Mouse (Mus musculus) liver, postnatal 0 days (tissue): ENCODE measurements around the gene Gm12184. TPM values are rescaled to one million over a fixed set of nuclear protein-coding genes. Genes with fewer than 3 reads are reported as not detected.
A peak's percentile ranks its signal among the peaks of the same experiment; 100 is the strongest.

Experiments used
- ATAC-seq: fragments of 200-750 bp; cut with Nextera tagmentation; 2 replicates; pipeline ENCODE4 v1.8.0; 2017; ENCODE audit warnings: mild to moderate bottlenecking, moderate library complexity
- DNase-seq: peaks from one replicate; pipeline ENCODE4 v3.0.0-alpha.2; 2016
- H3K27ac ChIP-seq: fragments of 300-500 bp; sonication (generic); 2 replicates; pipeline ENCODE4 v1.5.1; 2014; ENCODE audit warnings: antibody characterized with exemption, moderate library complexity, mild to moderate bottlenecking, low read depth
- H3K27me3 ChIP-seq: fragments of 300-500 bp; sonication (generic); 2 replicates; pipeline ENCODE4 v1.6.1; 2014; ENCODE audit warnings: low read length, control low read depth, mixed read lengths; ENCODE audit not compliant: insufficient read depth
- H3K36me3 ChIP-seq: fragments of 300-500 bp; sonication (generic); replicated peaks from 2 replicates; pipeline ENCODE4 v1.6.1; 2014; ENCODE audit warnings: mild to moderate bottlenecking, control low read depth, low read length, moderate library complexity, mixed read lengths; ENCODE audit not compliant: insufficient read depth
- H3K4me1 ChIP-seq: fragments of 300-500 bp; sonication (generic); 2 replicates; pipeline ENCODE4 v1.6.1; 2014; ENCODE audit warnings: antibody characterized with exemption, mild to moderate bottlenecking, control low read depth; ENCODE audit not compliant: insufficient read depth
- H3K4me2 ChIP-seq: fragments of 300-500 bp; sonication (generic); 2 replicates; pipeline ENCODE4 v1.6.1; 2014; ENCODE audit warnings: low read depth, mild to moderate bottlenecking, low read length, moderate library complexity, mixed read lengths
- H3K4me3 ChIP-seq: fragments of 300-500 bp; sonication (generic); 2 replicates; pipeline ENCODE4 v1.5.1; 2014; ENCODE audit warnings: low read depth, low read length
- H3K9ac ChIP-seq: fragments of 300-500 bp; sonication (generic); replicated peaks from 2 replicates; pipeline ENCODE4 v1.6.1; 2014; ENCODE audit warnings: mild to moderate bottlenecking, moderate library complexity
- H3K9me3 ChIP-seq: fragments of 300-500 bp; sonication (generic); 2 replicates; pipeline ENCODE4 v1.6.1; 2016; ENCODE audit warnings: mild to moderate bottlenecking, control low read depth, low read length, mixed read lengths
- CTCF ChIP-seq: sonication (generic); IDR thresholded peaks from 2 replicates; pipeline ENCODE4 v1.5.1; 2016; ENCODE audit warnings: antibody characterized with exemption, low read depth
- EP300 ChIP-seq: IDR thresholded peaks from 2 replicates; pipeline ENCODE4 v1.6.1; 2016; ENCODE audit warnings: antibody characterized with exemption, low read depth, mild to moderate bottlenecking
- WGBS: fragments of 180-500 bp; shearing (Covaris S2); extraction: QIAGEN DNeasy Blood & Tissue Kit; methylation state at CpG from one replicate; pipeline ENCODE4 v1.1.7; 2014; ENCODE audit not compliant: insufficient replicate concordance; 5-methylcytosine and 5-hydroxymethylcytosine counted together
- polyA plus RNA-seq: library from polyadenylated mRNA; unstranded; fragments of >200 nt; fragmentation: Nextera tagmentation; extraction: Ambion mirVana; gene quantifications from 2 replicates; pipeline ENCODE4 v1.2.1, GENCODE M21; 2015

Gm12184 gene
- polyA plus RNA-seq, 1 experiment from 2014 or later = 5.0 TPM

GRCm38 (mm10) chr11:48816800-48817665, 9.4 kb downstream of the Gm12184 start, which contains the start of gene Trim41:
Gene Trim41, minus strand, starts transcription at chr11:48817353.
- peak within 1 kb of the TSS; percentile 84 for H3K4me2 ChIP-seq
- H3K36me3 ChIP-seq = peaks cover 6% of the 10 kb centered on the region
- under 1% methylated on average over 71 of the region's 77 CpGs for WGBS
- H3K4me3 ChIP-seq = peak within 1 kb of the TSS; percentile 82
- DNase-seq = peak; percentile 100
- peak within 1 kb of the TSS; percentile 99 for H3K27ac ChIP-seq
- ATAC-seq = peak; percentile 95
- H3K27me3 ChIP-seq = no peaks in the 10 kb centered on the region
- TF ChIP-seq CTCF = peak; percentile 35
- TF ChIP-seq EP300 = peak; percentile 68
- H3K9ac ChIP-seq = peak within 1 kb of the TSS; percentile 87
- no peaks in the 10 kb centered on the region for H3K9me3 ChIP-seq
- peaks cover 38% of the 10 kb centered on the region for H3K4me1 ChIP-seq

DNA sequence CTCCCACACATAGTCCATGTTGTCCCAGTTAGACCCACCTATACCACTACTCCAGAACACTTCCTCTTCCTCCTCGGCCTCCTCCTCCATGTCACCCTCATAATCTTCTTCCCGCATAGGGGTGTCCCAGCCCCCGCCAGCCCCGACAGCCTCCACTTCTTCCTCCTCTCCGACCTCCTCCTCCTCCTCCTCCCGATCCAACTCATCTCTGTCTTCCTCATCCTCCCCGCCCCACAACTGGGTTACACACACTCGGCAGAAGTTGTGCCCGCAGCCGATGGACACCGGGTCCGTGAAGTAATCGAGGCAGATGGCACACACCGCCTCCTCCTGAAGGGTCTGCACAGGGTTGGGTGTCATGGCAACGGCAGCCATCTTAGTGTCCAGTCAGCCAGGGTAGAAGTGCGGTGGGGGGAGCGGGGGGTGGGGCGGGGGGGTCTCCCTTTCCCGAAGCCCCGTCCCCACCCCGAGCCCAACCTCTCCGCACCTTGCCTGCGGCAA, 10.1 kb downstream of the Gm12184 start:
- H3K9me3 ChIP-seq = no peaks in the 10 kb centered on the region
- peak overlapping the region; percentile 84 for H3K4me2 ChIP-seq
- H3K9ac ChIP-seq = peak overlapping the region; percentile 87
- H3K36me3 ChIP-seq = peaks cover 13% of the 10 kb centered on the region
- TF ChIP-seq CTCF = no peak
- TF ChIP-seq EP300 = no peak
- H3K4me3 ChIP-seq = peak overlapping the region; percentile 82
- H3K27me3 ChIP-seq = no peaks in the 10 kb centered on the region
- ATAC-seq (no peak), DNase-seq (peak; percentile 63)
- 0% methylated on average over 16 of the region's 23 CpGs for WGBS
- peak overlapping the region; percentile 99 for H3K27ac ChIP-seq
- peaks cover 38% of the 10 kb centered on the region for H3K4me1 ChIP-seq

GRCm38 (mm10) chr11:48815851-48816250, 10.6 kb downstream of the Gm12184 start:
- Histone ChIP-seq H3K9ac (peak overlapping the region; percentile 17; the same call in 1 of the 2 replicates), H3K9me3 (no peaks in the 10 kb centered on the region), H3K27ac (peak overlapping the region; percentile 99), H3K4me2 (peak overlapping the region; percentile 84), H3K4me1 (peaks cover 38% of the 10 kb centered on the region), H3K36me3 (peaks cover 16% of the 10 kb centered on the region), H3K27me3 (no peaks in the 10 kb centered on the region), H3K4me3 (peak overlapping the region; percentile 82)
- TF ChIP-seq CTCF = no peak
- TF ChIP-seq EP300 = no peak
- DNase-seq = no peak
- 52% methylated on average over 16 of the region's 16 CpGs for WGBS
- ATAC-seq = no peak

DNA sequence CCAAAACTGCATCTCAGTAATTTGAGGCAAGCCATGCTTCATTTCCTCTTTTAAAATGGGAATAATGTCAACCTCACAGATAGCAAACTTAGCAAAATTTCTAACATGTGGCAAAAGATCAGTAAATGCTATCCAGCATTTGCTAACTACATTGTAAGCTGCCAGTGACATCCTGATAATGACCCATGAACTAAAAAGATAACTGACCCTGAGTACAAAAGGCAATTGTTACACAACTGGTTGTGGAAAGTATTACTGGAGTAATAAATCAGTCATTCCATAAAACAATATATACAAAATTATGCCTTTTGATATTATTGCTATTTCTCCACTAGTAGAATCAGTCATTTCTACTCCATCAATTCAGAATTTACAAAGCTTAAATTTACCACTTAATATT, 12.7 kb downstream of the Gm12184 start:
- no peaks in the 10 kb centered on the region for H3K27me3 ChIP-seq
- no peak overlapping the region for H3K9ac ChIP-seq
- peaks cover 27% of the 10 kb centered on the region for H3K4me1 ChIP-seq
- no peaks in the 10 kb centered on the region for H3K9me3 ChIP-seq
- peaks cover 35% of the 10 kb centered on the region for H3K36me3 ChIP-seq
- no peak overlapping the region for H3K4me2 ChIP-seq
- no peak overlapping the region for H3K4me3 ChIP-seq
- DNase-seq (no peak), ATAC-seq (no peak)
- no peak for TF ChIP-seq EP300
- TF ChIP-seq CTCF = no peak
- no peak overlapping the region for H3K27ac ChIP-seq

GRCm38 (mm10) chr11:48810142-48810541, 16.3 kb downstream of the Gm12184 start:
- ATAC-seq (no peak), DNase-seq (no peak)
- H3K4me2 ChIP-seq = no peak overlapping the region
- no peak overlapping the region for H3K27ac ChIP-seq
- H3K27me3 ChIP-seq = no peaks in the 10 kb centered on the region
- peaks cover 12% of the 10 kb centered on the region for H3K4me1 ChIP-seq
- no peak overlapping the region for H3K9ac ChIP-seq
- TF ChIP-seq CTCF (no peak), EP300 (no peak)
- H3K36me3 ChIP-seq = peaks cover 71% of the 10 kb centered on the region
- no peak overlapping the region for H3K4me3 ChIP-seq
- 48% methylated on average over 2 of the region's 2 CpGs for WGBS
- no peaks in the 10 kb centered on the region for H3K9me3 ChIP-seq

- Histone ChIP-seq H3K4me1 (peaks cover 6% of the 10 kb centered on the region), H3K36me3 (peaks cover 78% of the 10 kb centered on the region), H3K4me3 (no peak overlapping the region), H3K9me3 (no peaks in the 10 kb centered on the region), H3K27me3 (no peaks in the 10 kb centered on the region), H3K27ac (no peak overlapping the region), H3K4me2 (no peak overlapping the region), H3K9ac (no peak overlapping the region)
- DNase-seq = no peak
- 64% methylated on average over 4 of the region's 4 CpGs for WGBS
- no peak for ATAC-seq
- TF ChIP-seq EP300 = no peak
These were observed 17.0 kb downstream of the Gm12184 start for GRCm38 (mm10) chr11:48809434-48809830.
